Mouse (Mus musculus) embryonic fibroblast, embryonic 13.5 days (primary cell): ENCODE data around the gene Cym.

Experiments used
- CTCF ChIP-seq: IDR thresholded peaks from 2 replicates; pipeline ENCODE4 v1.5.1; 2011; ENCODE audit warnings: mild to moderate bottlenecking, control low read depth, low read length, moderate library complexity, borderline replicate concordance; ENCODE audit not compliant: insufficient read depth
- POLR2A ChIP-seq: IDR thresholded peaks from 2 replicates; pipeline ENCODE4 v1.6.1; 2011; ENCODE audit warnings: low read depth, mild to moderate bottlenecking, control low read depth, low read length, moderate library complexity

GRCm38 (mm10) chr3:107257924-107258323 lies 36.4 kb upstream of the Cym start:
- TF ChIP-seq CTCF (no peak), POLR2A (no peak)
